Mouse (Mus musculus) midbrain, postnatal 0 days (tissue): ENCODE measurements around the gene Rae1. TPM values are rescaled to one million over a fixed set of nuclear protein-coding genes. Genes with fewer than 3 reads are reported as not detected.
A peak's percentile ranks its signal among the peaks of the same experiment; 100 is the strongest.

ENCODE experiments used
- ATAC-seq: fragments of 200-750 bp; cut with Nextera tagmentation; 2 replicates; pipeline ENCODE4 v1.8.0; 2017; ENCODE audit warnings: moderate number of reproducible peaks, mild to moderate bottlenecking, moderate TSS enrichment, moderate library complexity; ENCODE audit not compliant: low FRiP score
- DNase-seq: peaks from one replicate; pipeline ENCODE4 v3.0.0-alpha.2; 2015; ENCODE audit warnings: low spot score
- H3K27ac ChIP-seq: fragments of 300-500 bp; sonication (generic); 2 replicates; pipeline ENCODE4 v1.5.1; 2014; ENCODE audit warnings: low read depth, mild to moderate bottlenecking, low read length, mixed read lengths
- H3K27me3 ChIP-seq: fragments of 300-500 bp; sonication (generic); 2 replicates; pipeline ENCODE4 v1.6.1; 2014; ENCODE audit warnings: low read length, control low read depth, mixed read lengths; ENCODE audit not compliant: insufficient read depth
- H3K36me3 ChIP-seq: fragments of 300-500 bp; sonication (generic); 2 replicates; pipeline ENCODE4 v1.6.1; 2014; ENCODE audit warnings: low read length, control low read depth, mixed read lengths; ENCODE audit not compliant: insufficient read depth
- H3K4me1 ChIP-seq: fragments of 300-500 bp; sonication (generic); 2 replicates; pipeline ENCODE4 v1.6.1; 2014; ENCODE audit warnings: mild to moderate bottlenecking, control low read depth, antibody characterized with exemption, low read length, mixed read lengths; ENCODE audit not compliant: insufficient read depth
- H3K4me2 ChIP-seq: fragments of 300-500 bp; sonication (generic); 2 replicates; pipeline ENCODE4 v1.6.1; 2014; ENCODE audit warnings: low read depth, mild to moderate bottlenecking, low read length, mixed read lengths; ENCODE audit not compliant: poor library complexity, severe bottlenecking
- H3K4me3 ChIP-seq: fragments of 300-500 bp; sonication (generic); 2 replicates; pipeline ENCODE4 v1.5.1; 2014; ENCODE audit warnings: low read depth, mild to moderate bottlenecking, low read length, moderate library complexity
- H3K9ac ChIP-seq: fragments of 300-500 bp; sonication (generic); replicated peaks from 2 replicates; pipeline ENCODE4 v1.6.1; 2014; ENCODE audit warnings: mild to moderate bottlenecking, low read length, moderate library complexity, mixed read lengths; ENCODE audit not compliant: poor library complexity, severe bottlenecking
- H3K9me3 ChIP-seq: fragments of 300-500 bp; sonication (generic); 2 replicates; pipeline ENCODE4 v1.6.1; 2016; ENCODE audit warnings: low read length, control low read depth
- CTCF ChIP-seq: IDR thresholded peaks from 2 replicates; pipeline ENCODE4 v1.5.1; 2016; ENCODE audit warnings: antibody characterized with exemption, mild to moderate bottlenecking
- WGBS: fragments of 180-500 bp; shearing (Covaris S2); extraction: QIAGEN DNeasy Blood & Tissue Kit; methylation state at CpG from one replicate; pipeline ENCODE4 v1.1.7; 2014; 5-methylcytosine and 5-hydroxymethylcytosine counted together
- polyA plus RNA-seq: library from polyadenylated mRNA; unstranded; fragments of >200 nt; fragmentation: Nextera tagmentation; extraction: Ambion mirVana; gene quantifications from 2 replicates; pipeline ENCODE4 v1.2.1, GENCODE M21; 2015
- total RNA-seq: library from RNA; depleted of rRNA; stranded (reverse); fragments of >200 nt; gene quantifications from 2 replicates; pipeline ENCODE4 v1.2.3, GENCODE M21; 2014

Rae1 gene
- total and polyA plus RNA-seq, 2 experiments from 2014 or later, result 98.3 to 127 TPM

- peak; percentile 45 for ATAC-seq
- H3K4me2 ChIP-seq, result peak overlapping the region; percentile 88
- H3K9me3 ChIP-seq, result no peaks in the 10 kb centered on the region
- no peaks in the 10 kb centered on the region for H3K36me3 ChIP-seq
- peak overlapping the region; percentile 78 for H3K4me3 ChIP-seq
- peak overlapping the region; percentile 57 for H3K9ac ChIP-seq
- H3K27ac ChIP-seq, result no peak overlapping the region
- no peak for TF ChIP-seq CTCF
- peaks cover 14% of the 10 kb centered on the region; the same call in 1 of the 2 replicates for H3K4me1 ChIP-seq
- WGBS, result under 1% methylated on average over 45 of the region's 51 CpGs
- peaks cover 23% of the 10 kb centered on the region for H3K27me3 ChIP-seq
- peak; percentile 26 for DNase-seq
Measured at GRCm38 (mm10) chr2:173022056-173022681, 22.3 kb downstream of the Rae1 start.

DNA sequence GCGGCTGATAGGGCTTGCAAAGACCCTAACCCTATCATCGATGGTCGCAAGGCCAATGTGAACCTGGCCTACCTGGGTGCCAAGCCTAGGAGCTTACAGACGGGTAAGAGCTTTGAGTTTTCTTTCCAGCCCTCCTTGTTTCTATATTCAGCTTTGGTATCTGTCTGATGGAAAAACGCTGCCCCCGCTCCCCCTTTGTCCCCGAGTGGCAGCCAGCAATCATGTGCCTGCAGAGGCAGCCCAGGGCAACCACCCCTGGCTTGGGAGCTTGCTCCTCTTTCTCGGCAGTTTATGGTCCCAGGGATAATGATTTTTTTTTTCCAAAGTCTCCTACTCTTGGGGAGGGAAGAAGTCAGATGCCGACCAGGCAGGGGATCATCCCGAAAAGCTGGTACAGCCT is 22.9 kb downstream of the Rae1 start:
- Histone ChIP-seq H3K9ac (peak overlapping the region; percentile 57), H3K4me1 (peaks cover 14% of the 10 kb centered on the region; the same call in 1 of the 2 replicates), H3K36me3 (no peaks in the 10 kb centered on the region), H3K27ac (no peak overlapping the region), H3K9me3 (no peaks in the 10 kb centered on the region), H3K27me3 (peaks cover 23% of the 10 kb centered on the region), H3K4me3 (peak overlapping the region; percentile 78), H3K4me2 (peak overlapping the region; percentile 88)
- no peak for ATAC-seq
- no peak for TF ChIP-seq CTCF
- 18% methylated on average over 10 of the region's 10 CpGs for WGBS
- DNase-seq, result no peak

- Histone ChIP-seq H3K4me2 (peak overlapping the region; percentile 88), H3K27me3 (peaks cover 23% of the 10 kb centered on the region), H3K9me3 (no peaks in the 10 kb centered on the region), H3K27ac (no peak overlapping the region), H3K36me3 (no peaks in the 10 kb centered on the region), H3K4me1 (peaks cover 14% of the 10 kb centered on the region; the same call in 1 of the 2 replicates), H3K4me3 (peak overlapping the region; percentile 78; the same call in 1 of the 2 replicates), H3K9ac (no peak overlapping the region)
- WGBS, result 86% methylated on average over 7 of the region's 7 CpGs
- ATAC-seq (no peak), DNase-seq (no peak)
- no peak for TF ChIP-seq CTCF
Measured at GRCm38 (mm10) chr2:173023371-173023851, 23.5 kb downstream of the Rae1 start.

- DNase-seq (no peak), ATAC-seq (no peak)
- no peak overlapping the region for H3K4me2 ChIP-seq
- H3K27ac ChIP-seq, result no peak overlapping the region
- no peak for TF ChIP-seq CTCF
- H3K27me3 ChIP-seq, result peaks cover 22% of the 10 kb centered on the region
- H3K4me1 ChIP-seq, result peaks cover 14% of the 10 kb centered on the region; the same call in 1 of the 2 replicates
- H3K9me3 ChIP-seq, result no peaks in the 10 kb centered on the region
- H3K9ac ChIP-seq, result no peak overlapping the region
- WGBS, result 81% methylated on average over 4 of the region's 4 CpGs
- no peaks in the 10 kb centered on the region for H3K36me3 ChIP-seq
- no peak overlapping the region for H3K4me3 ChIP-seq
Measured at GRCm38 (mm10) chr2:173023966-173024365, 24.0 kb downstream of the Rae1 start.

GRCm38 (mm10) chr2:173024392-173024791 is 24.5 kb downstream of the Rae1 start:
- no peak for TF ChIP-seq CTCF
- 75% methylated on average over 8 of the region's 8 CpGs for WGBS
- no peak overlapping the region for H3K4me2 ChIP-seq

DNA sequence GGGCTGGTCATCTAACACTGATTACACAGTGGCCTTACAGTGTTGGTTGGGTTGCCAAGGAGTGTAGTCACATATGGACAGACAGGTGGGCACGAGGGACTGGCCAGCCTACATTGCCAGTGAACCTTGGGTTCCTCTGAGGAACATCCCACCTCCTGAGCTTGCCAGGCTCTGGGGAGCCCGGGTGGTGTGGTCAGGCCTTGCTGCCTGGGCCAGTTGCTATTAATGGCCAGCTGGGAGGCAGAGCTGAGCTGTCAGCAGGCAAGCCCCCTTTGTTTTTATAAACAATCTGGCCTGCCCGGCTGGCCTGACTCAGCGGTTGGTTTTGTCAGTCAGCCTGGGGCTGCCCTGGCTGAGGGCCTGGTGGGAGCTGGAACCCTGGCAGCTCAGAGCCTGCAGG is 25.0 kb downstream of the Rae1 start:
- no peaks in the 10 kb centered on the region for H3K36me3 ChIP-seq
- H3K27me3 ChIP-seq, result peaks cover 12% of the 10 kb centered on the region
- no peak overlapping the region for H3K27ac ChIP-seq
- H3K4me3 ChIP-seq, result no peak overlapping the region
- DNase-seq (peak; percentile 35), ATAC-seq (no peak)
- H3K4me2 ChIP-seq, result no peak overlapping the region
- 30% methylated on average over 4 of the region's 4 CpGs for WGBS
- no peak for TF ChIP-seq CTCF
- H3K4me1 ChIP-seq, result peaks cover 13% of the 10 kb centered on the region; the same call in 1 of the 2 replicates
- H3K9me3 ChIP-seq, result no peaks in the 10 kb centered on the region
- H3K9ac ChIP-seq, result no peak overlapping the region

More at GRCm38 (mm10) chr2:173024392-173024791, 24.5 kb downstream of the Rae1 start:
- no peak overlapping the region for H3K4me3 ChIP-seq
- H3K36me3 ChIP-seq, result no peaks in the 10 kb centered on the region
- peaks cover 14% of the 10 kb centered on the region; the same call in 1 of the 2 replicates for H3K4me1 ChIP-seq
- peaks cover 17% of the 10 kb centered on the region for H3K27me3 ChIP-seq
- no peak overlapping the region for H3K27ac ChIP-seq
- H3K9ac ChIP-seq, result no peak overlapping the region
- ATAC-seq, result no peak
- no peak for DNase-seq
- H3K9me3 ChIP-seq, result no peaks in the 10 kb centered on the region
